ENCODE assay signal across 23 mouse cellular contexts in genomic region chr2:115693841-115694240, GRCm38 (mm10).
"Had no signal": no experiment of that assay in that cellular context is flagged by ENCODE, and none has a peak within 500 bp of the region (broad histone marks: within the 10 kb centered on the region; RNA-seq: fewer than 3 reads in every experiment).

No protein-coding gene starts in this region.

- H3K4me2 ChIP-seq: kidney, embryonic 15.5 days; limb, embryonic 13.5 days; liver, embryonic 12.5 days; liver, embryonic 15.5 days; lung, embryonic 15.5 days; midbrain, embryonic 13.5 days; neural tube, embryonic 12.5 days; neural tube, embryonic 15.5 days had no signal

- H3K27ac ChIP-seq: kidney, embryonic 15.5 days; limb, embryonic 10.5 days; limb, embryonic 13.5 days; liver, embryonic 12.5 days; liver, embryonic 15.5 days; lung, embryonic 15.5 days; midbrain, embryonic 10.5 days; midbrain, embryonic 13.5 days; neural tube, embryonic 12.5 days; neural tube, embryonic 15.5 days had no signal

- H3K9me3 ChIP-seq: kidney, embryonic 15.5 days; limb, embryonic 10.5 days; limb, embryonic 13.5 days; liver, embryonic 12.5 days; liver, embryonic 15.5 days; lung, embryonic 15.5 days; megakaryocyte, embryonic 14.5 days; midbrain, embryonic 10.5 days; midbrain, embryonic 13.5 days; neural tube, embryonic 12.5 days; neural tube, embryonic 15.5 days had no signal

- H3K4me1 ChIP-seq: kidney, embryonic 15.5 days; limb, embryonic 10.5 days; limb, embryonic 13.5 days; liver, embryonic 12.5 days; liver, embryonic 15.5 days; lung, embryonic 15.5 days; midbrain, embryonic 10.5 days; midbrain, embryonic 13.5 days; neural tube, embryonic 12.5 days; neural tube, embryonic 15.5 days had no signal

- ATAC-seq: liver, embryonic 12.5 days; midbrain, embryonic 13.5 days had no signal

- H3K27me3 ChIP-seq: kidney, embryonic 15.5 days; limb, embryonic 13.5 days; liver, embryonic 12.5 days; liver, embryonic 15.5 days; lung, embryonic 15.5 days; megakaryocyte, embryonic 14.5 days; midbrain, embryonic 13.5 days; neural tube, embryonic 12.5 days; neural tube, embryonic 15.5 days had no signal

- H3K36me3 ChIP-seq: limb, embryonic 10.5 days; limb, embryonic 13.5 days; liver, embryonic 12.5 days; lung, embryonic 15.5 days; midbrain, embryonic 13.5 days; neural tube, embryonic 12.5 days; neural tube, embryonic 15.5 days had no signal

- DNase-seq: kidney, adult 8-10 months; kidney, postnatal 10 days; kidney, postnatal 36 days; liver; lung, adult 18-20 months; lung, postnatal 10 days; lung, postnatal 36 days; retina, postnatal 1 day; right cerebral cortex, postnatal 25 days; spleen, adult 18-20 months; thymus, adult 18-20 months; thymus, postnatal 14 days had no signal

- H3K9ac ChIP-seq: kidney, embryonic 15.5 days; limb, embryonic 13.5 days; liver, embryonic 12.5 days; liver, embryonic 15.5 days; lung, embryonic 15.5 days; midbrain, embryonic 13.5 days; neural tube, embryonic 12.5 days; neural tube, embryonic 15.5 days had no signal

- H3K4me3 ChIP-seq: kidney, embryonic 15.5 days; limb, embryonic 10.5 days; limb, embryonic 13.5 days; liver, embryonic 12.5 days; liver, embryonic 15.5 days; lung, embryonic 15.5 days; megakaryocyte, embryonic 14.5 days; midbrain, embryonic 10.5 days; midbrain, embryonic 13.5 days; neural tube, embryonic 12.5 days; neural tube, embryonic 15.5 days had no signal
